Mouse (Mus musculus): ENCODE results near the gene D8Ertd738e. TPM values are rescaled to one million over a fixed set of nuclear protein-coding genes. Genes with fewer than 3 reads are reported as not detected.

D8Ertd738e gene
- polyA plus RNA-seq (2017; shearing (Covaris generic)) = 442 TPM

GRCm38 (mm10) chr8:84249257-84250170, at the start of gene D8Ertd738e:
D8Ertd738e (minus strand) TSS chr8:84249719.

DNA sequence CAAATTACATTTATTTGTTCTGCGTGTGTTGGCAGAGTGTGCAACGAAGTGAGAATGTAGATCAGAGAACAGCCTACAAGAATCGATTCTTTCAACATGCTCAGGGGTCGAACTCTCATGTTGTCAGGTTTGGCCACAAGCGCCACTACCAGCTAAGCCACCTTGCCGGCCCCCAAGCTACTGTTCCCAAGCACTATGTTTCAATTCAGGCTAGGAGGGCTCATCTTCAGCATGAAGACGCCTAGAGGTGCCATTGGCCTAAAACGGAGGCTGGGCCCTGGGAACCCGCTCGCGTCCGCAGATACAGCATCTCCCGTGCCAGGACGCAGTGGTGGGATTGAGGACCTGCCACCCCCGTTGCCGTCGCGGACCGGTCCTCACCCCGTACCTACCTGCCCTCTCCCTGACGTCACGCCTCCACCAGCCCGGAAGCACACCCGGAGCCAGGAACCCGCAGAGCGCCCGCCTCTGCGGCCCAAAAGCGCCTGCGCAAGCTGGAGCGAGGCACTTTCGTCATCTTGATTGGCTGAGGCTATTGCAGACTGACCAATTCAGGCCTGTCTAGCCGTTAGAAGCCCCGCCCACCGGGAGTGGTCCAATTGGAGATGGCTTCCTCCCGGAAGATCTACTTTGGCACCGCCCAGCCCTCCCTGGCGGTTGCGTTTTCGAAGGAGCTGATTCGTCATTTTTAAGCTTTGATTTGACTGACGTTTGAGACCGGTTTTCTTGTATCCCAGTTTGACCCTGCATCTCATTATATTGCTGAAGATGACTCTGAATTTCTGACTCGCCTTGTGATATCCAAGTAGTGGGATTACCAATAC, 20.6 kb upstream of the D8Ertd738e start, which contains the start of gene Ccdc130:
Gene Ccdc130, minus strand, starts transcription at position 431 of the 824 bp plus-strand sequence.

DNA sequence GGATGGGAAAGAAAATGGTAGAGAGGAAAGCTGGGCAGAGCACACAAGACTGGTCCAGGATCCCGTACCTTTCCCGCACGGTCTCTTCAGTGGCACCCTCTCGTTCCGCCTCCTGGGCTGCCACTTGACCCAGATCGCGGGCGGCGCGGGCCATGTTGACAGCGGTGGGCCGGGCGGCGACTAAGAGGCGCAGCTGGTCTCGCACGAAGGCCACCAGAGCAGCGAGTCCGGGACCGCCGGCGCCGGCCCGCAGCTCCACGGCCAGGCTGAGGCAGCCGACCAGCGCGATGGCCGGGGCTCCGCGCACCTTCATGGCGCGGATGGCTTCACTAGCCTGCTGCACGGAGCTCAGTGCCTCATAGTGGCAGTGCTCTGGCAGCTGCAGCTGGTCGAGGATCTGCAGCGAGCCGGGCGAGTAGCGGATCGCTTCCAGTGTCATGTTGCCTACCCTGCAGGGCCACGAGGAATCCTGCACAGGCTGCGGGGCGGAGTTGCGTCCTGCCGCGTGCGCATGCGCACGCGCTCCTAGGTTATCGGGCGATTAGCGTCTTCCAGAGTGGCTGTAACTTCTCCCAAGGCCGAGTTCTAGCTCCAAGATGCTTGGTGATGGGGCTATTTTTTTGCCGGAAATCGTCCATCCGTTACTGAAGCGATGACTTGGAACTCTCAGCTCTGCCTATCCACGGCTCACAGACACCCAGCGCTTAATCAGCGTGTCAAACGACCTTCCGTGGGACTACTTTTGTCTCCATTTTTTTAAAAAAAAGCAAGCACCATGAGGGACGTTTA, 7.5 kb upstream of the D8Ertd738e start, which contains the start of gene Mri1:
Gene Mri1, minus strand, starts transcription at position 505 of the 789 bp plus-strand sequence.

DNA sequence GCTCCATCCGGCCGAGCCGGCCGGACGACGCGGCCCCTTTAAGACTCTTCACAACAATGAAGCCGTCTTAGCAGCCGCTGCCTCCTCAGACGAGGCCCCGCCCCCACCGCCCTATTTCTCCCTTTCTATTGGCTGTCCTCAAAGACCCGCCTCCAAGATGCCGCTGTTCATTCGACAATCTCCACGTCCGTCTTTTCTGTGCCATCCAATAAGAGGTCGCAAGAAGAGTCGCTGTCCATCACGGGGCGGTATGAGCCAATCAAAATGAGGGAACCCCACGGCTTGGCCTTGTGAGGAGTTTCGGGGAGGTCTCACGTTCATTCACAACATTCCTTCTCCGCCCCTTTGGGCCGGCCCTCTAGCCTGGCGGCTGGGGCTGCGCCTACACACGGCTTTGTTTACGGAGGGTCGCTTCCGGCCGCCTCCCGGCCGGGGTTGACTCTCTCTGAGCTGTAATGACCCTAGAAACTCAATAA, 12.5 kb downstream of the D8Ertd738e start, which contains the start of gene Zswim4:
Gene Zswim4, minus strand, starts transcription at position 58 of the 476 bp plus-strand sequence.

Other genes starting within 250 kb of the D8Ertd738e start
- 0.68 TPM for gene 1700067K01Rik, start 248.2 kb downstream of the D8Ertd738e start, polyA plus RNA-seq (2017; shearing (Covaris generic))
- gene 2210011C24Rik, start 237.5 kb downstream of the D8Ertd738e start, polyA plus RNA-seq (2017; shearing (Covaris generic)) = not detected
- 9.5 TPM for gene Palm3, start 228.2 kb downstream of the D8Ertd738e start, polyA plus RNA-seq (2017; shearing (Covaris generic))
- 200 TPM for gene Il27ra, start 207.1 kb downstream of the D8Ertd738e start, polyA plus RNA-seq (2017; shearing (Covaris generic))
- 0.76 TPM for gene Rln3, start 204.7 kb downstream of the D8Ertd738e start, polyA plus RNA-seq (2017; shearing (Covaris generic))
- gene Gm10643, start 184.6 kb downstream of the D8Ertd738e start, polyA plus RNA-seq (2017; shearing (Covaris generic)) = 1.2 TPM
- 29.8 TPM for gene Rfx1, start 182.9 kb downstream of the D8Ertd738e start, polyA plus RNA-seq (2017; shearing (Covaris generic))
- 28.4 TPM for gene Dcaf15, start 145.0 kb downstream of the D8Ertd738e start, polyA plus RNA-seq (2017; shearing (Covaris generic))
- 2.1 TPM for gene Podnl1, start 123.7 kb downstream of the D8Ertd738e start, polyA plus RNA-seq (2017; shearing (Covaris generic))
- gene Cc2d1a, start 101.8 kb downstream of the D8Ertd738e start, polyA plus RNA-seq (2017; shearing (Covaris generic)) = 26.8 TPM
- 3.4 TPM for gene 4930432K21Rik, start 101.7 kb downstream of the D8Ertd738e start, polyA plus RNA-seq (2017; shearing (Covaris generic))
- gene Nanos3, start 64.5 kb downstream of the D8Ertd738e start, polyA plus RNA-seq (2017; shearing (Covaris generic)) = not detected
- gene Zswim4, start 12.7 kb downstream of the D8Ertd738e start, polyA plus RNA-seq (2017; shearing (Covaris generic)) = 41.4 TPM
- 146 TPM for gene Mri1, start 7.6 kb upstream of the D8Ertd738e start, polyA plus RNA-seq (2017; shearing (Covaris generic))
- gene Ccdc130, start 20.7 kb upstream of the D8Ertd738e start, polyA plus RNA-seq (2017; shearing (Covaris generic)) = 23.9 TPM
- gene Cacna1a, start 138.7 kb upstream of the D8Ertd738e start, polyA plus RNA-seq (2017; shearing (Covaris generic)) = 5.6 TPM

Data from naive thymus-derived CD4-positive, alpha-beta T cell, adult 5 months (primary cell).